Mouse (Mus musculus): Measurements from ENCODE around the gene Actbl2. TPM values are rescaled to one million over a fixed set of nuclear protein-coding genes. Genes with fewer than 3 reads are reported as not detected.

Gene Actbl2
- total and polyA plus RNA-seq, 3 experiments, result not detected

DNA sequence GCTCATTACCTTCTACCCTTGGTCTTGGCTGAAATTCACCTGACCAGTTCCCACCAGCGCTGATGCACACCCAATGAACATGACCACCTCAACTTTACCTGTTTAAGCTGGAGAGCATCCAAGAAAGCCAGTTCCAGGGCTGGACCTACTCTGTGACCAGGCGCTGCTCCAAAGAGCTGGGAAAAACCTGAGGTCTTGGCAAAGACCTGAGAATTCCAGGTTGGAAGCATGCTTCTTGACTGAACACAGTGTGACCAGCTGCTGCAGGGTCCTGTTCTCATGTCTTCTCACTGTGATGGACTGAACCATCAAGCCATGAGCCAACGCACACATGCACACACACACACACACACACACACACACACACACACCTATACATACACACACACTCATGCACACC, 46.0 kb downstream of the Actbl2 start:
- Histone ChIP-seq H3K4me3 (replicated peaks in 1 of 3; ENCODE audit: low read depth in 2 of 3, low read length in 2 of 3, poor library complexity in 1 of 3) (no peak overlapping the region), H3K79me2 (replicated peaks; ENCODE audit: control insufficient read depth, extremely low read depth, insufficient read depth, poor library complexity, severe bottlenecking) (no peaks in the 10 kb centered on the region), H3K27ac (ENCODE audit: insufficient read depth, low read depth) (no peak overlapping the region), H3K9ac (ENCODE audit: insufficient read depth, low read depth) (no peak overlapping the region), H3K36me3 (replicated peaks in 1 of 2; ENCODE audit: control insufficient read depth in 1 of 2, insufficient read depth in 1 of 2, low read length in 1 of 2) (no peaks in the 10 kb centered on the region), H3K27me3 (replicated peaks) (no peaks in the 10 kb centered on the region), H3K4me1 (ENCODE audit: control insufficient read depth in 1 of 2, insufficient read depth in 2 of 2) (peaks cover 2 to 4% of the 10 kb centered on the region in 2 experiments; a peak in 1 of 4 replicates), H3K4me2 (ENCODE audit: insufficient read depth, low read depth, poor library complexity, severe bottlenecking) (no peak overlapping the region), H3K9me3 (replicated peaks; ENCODE audit: low read length) (no peaks in the 10 kb centered on the region)
- no peak for DNase-seq (ENCODE audit: extremely low read depth)
- in situ Hi-C loops (cut with MboI; ENCODE audit: low pct_ligation_motif_present, low pct_unique_long_range_greater_than_20kb, low sequenced_read_pairs), result no loop called here
- TF ChIP-seq POLR2A (IDR thresholded peaks at IDR 0.05; ENCODE audit: low read depth, low read length) (no peak), USF1 (IDR thresholded peaks at IDR 0.05; ENCODE audit: low read depth, low read length) (no peak), USF2 (conservative IDR thresholded peaks at IDR 0.05; ENCODE audit: low read depth, low read length) (no peak), TBP (conservative IDR thresholded peaks at IDR 0.05; ENCODE audit: low read depth, low read length) (no peak), MYC (IDR thresholded peaks at IDR 0.05; ENCODE audit: low read depth, low read length) (no peak), HCFC1 (IDR thresholded peaks at IDR 0.05; ENCODE audit: low read depth, low read length) (no peak), ZC3H11A (IDR thresholded peaks at IDR 0.05; ENCODE audit: low read depth, low read length) (no peak), JUND (conservative IDR thresholded peaks at IDR 0.05; ENCODE audit: low read depth, low read length) (no peak), CHD1 (IDR thresholded peaks at IDR 0.05; ENCODE audit: low read depth, low read length) (no peak), CTCF (conservative IDR thresholded peaks at IDR 0.05 in 1 of 2, IDR thresholded peaks at IDR 0.05 in 1 of 2; ENCODE audit: low read depth in 2 of 2, low read length in 2 of 2) (no peak), ZNF384 (IDR thresholded peaks at IDR 0.05; ENCODE audit: low read depth, low read length) (no peak), EP300 (IDR thresholded peaks at IDR 0.05; ENCODE audit: low read length) (no peak)
- dilution Hi-C loops (cut with MboI; ENCODE audit: extremely low pct_ligation_motif_present, extremely low pct_unique_long_range_greater_than_20kb, low sequenced_read_pairs), result no loop called here

DNA sequence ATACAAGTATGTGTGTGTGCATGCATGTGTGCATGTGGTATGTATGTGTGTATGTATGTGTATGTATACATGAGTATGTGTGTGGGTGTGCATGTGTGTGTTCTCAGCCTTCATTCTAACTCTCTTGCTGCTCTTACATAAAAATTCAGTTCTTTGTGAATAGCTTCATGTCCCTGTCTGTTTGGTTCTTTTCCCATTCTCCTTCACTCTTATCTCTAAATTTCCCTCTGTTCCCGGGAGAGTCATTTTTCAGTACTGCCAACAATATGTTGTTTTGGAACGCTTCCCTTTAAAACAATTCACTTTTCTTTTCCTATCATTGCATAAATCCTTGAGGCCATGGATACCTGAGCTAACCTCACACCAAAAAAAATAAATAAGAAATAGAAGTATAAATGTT, 46.6 kb downstream of the Actbl2 start:
- Histone ChIP-seq H3K4me2 (ENCODE audit: insufficient read depth, low read depth, poor library complexity, severe bottlenecking) (no peak overlapping the region), H3K27me3 (replicated peaks) (no peaks in the 10 kb centered on the region), H3K9ac (ENCODE audit: insufficient read depth, low read depth) (no peak overlapping the region), H3K4me3 (replicated peaks in 1 of 3; ENCODE audit: low read depth in 2 of 3, low read length in 2 of 3, poor library complexity in 1 of 3) (no peak overlapping the region), H3K79me2 (replicated peaks; ENCODE audit: control insufficient read depth, extremely low read depth, insufficient read depth, poor library complexity, severe bottlenecking) (no peaks in the 10 kb centered on the region), H3K4me1 (ENCODE audit: control insufficient read depth in 1 of 2, insufficient read depth in 2 of 2) (peaks cover 2 to 4% of the 10 kb centered on the region in 2 experiments; a peak in 1 of 4 replicates), H3K9me3 (replicated peaks; ENCODE audit: low read length) (no peaks in the 10 kb centered on the region), H3K36me3 (replicated peaks in 1 of 2; ENCODE audit: control insufficient read depth in 1 of 2, insufficient read depth in 1 of 2, low read length in 1 of 2) (no peaks in the 10 kb centered on the region), H3K27ac (ENCODE audit: insufficient read depth, low read depth) (no peak overlapping the region)
- no peak for DNase-seq (ENCODE audit: extremely low read depth)
- in situ Hi-C loops (cut with MboI; ENCODE audit: low pct_ligation_motif_present, low pct_unique_long_range_greater_than_20kb, low sequenced_read_pairs), result no loop called here
- dilution Hi-C loops (cut with MboI; ENCODE audit: extremely low pct_ligation_motif_present, extremely low pct_unique_long_range_greater_than_20kb, low sequenced_read_pairs), result no loop called here
- TF ChIP-seq SMC3 (IDR thresholded peaks at IDR 0.05; ENCODE audit: low read depth, low read length) (no peak), ZNF384 (IDR thresholded peaks at IDR 0.05; ENCODE audit: low read depth, low read length) (no peak), ELF1 (IDR thresholded peaks at IDR 0.05; ENCODE audit: low read depth, low read length) (no peak), MAFK (IDR thresholded peaks at IDR 0.05; ENCODE audit: insufficient replicate concordance, low read length) (no peak), CHD1 (IDR thresholded peaks at IDR 0.05; ENCODE audit: low read depth, low read length) (no peak), MYC (IDR thresholded peaks at IDR 0.05; ENCODE audit: low read depth, low read length) (no peak), JUN (IDR thresholded peaks at IDR 0.05; ENCODE audit: insufficient read depth, low read depth, low read length) (no peak), UBTF (IDR thresholded peaks at IDR 0.05; ENCODE audit: low read depth, low read length) (no peak), JUND (conservative IDR thresholded peaks at IDR 0.05; ENCODE audit: low read depth, low read length) (no peak), ZKSCAN1 (IDR thresholded peaks at IDR 0.05; ENCODE audit: borderline replicate concordance, low read depth, low read length) (no peak), PAX5 (IDR thresholded peaks at IDR 0.05; ENCODE audit: low read length) (no peak), TCF12 (IDR thresholded peaks at IDR 0.05; ENCODE audit: low read depth, low read length) (no peak)

Data from CH12.LX (cell line).